Mouse (Mus musculus): Measurements from ENCODE around the gene Tnpo2.

GRCm38 (mm10) chr8:84990836-84991235, 45.9 kb upstream of the Tnpo2 start:
- TF ChIP-seq CTCF (IDR thresholded peaks at IDR 0.05; ENCODE audit: control insufficient read depth, insufficient read depth, insufficient read length) (no peak), USF1 (IDR thresholded peaks at IDR 0.05; ENCODE audit: low read depth) (peak; percentile 47), MAX (IDR thresholded peaks at IDR 0.05) (no peak), CEBPB (IDR thresholded peaks at IDR 0.05; ENCODE audit: low read depth) (no peak), MYOG (IDR thresholded peaks at IDR 0.05; ENCODE audit: control insufficient read depth, extremely low read depth, insufficient read length) (no peak)

Data from C2C12 (cell line).